29 mouse cellular contexts compared by ENCODE assay signal in the genomic region with DNA sequence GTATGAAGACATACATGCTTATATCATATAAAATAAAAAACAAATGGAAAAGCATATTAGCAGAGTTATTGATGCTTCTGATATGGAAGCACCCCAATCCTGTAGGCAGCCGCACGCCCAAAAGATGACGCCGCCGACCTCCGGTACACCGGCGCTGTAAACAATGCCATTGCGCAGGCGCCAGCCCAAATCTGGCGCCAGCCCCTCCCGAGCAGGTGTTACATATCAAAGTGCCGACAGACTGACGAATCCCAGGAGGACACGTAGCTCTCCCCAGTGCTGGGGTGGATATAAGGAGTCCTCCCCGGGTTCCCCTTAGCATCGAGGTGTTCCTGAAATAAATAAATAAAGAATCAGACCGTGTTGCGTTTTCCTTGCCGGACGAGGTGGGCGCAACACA. TPM values are rescaled to one million over a fixed set of nuclear protein-coding genes. Genes with fewer than 3 reads are reported as not detected.
DNase-seq lines count a peak whose midpoint lies in the region; ATAC-seq and TF ChIP-seq lines count a peak whose summit lies in the region.
"Had no signal": no experiment of that assay in that cellular context is flagged by ENCODE, and none has a peak within 500 bp of the region (broad histone marks: within the 10 kb centered on the region; RNA-seq: fewer than 3 reads in every experiment).

No protein-coding gene starts in this region.

- H3K27ac ChIP-seq in testis, adult 2 months (ENCODE audit: control insufficient read depth, insufficient read depth, low read depth, low read length), result no peak overlapping the region
- H3K27ac ChIP-seq in heart, embryonic 11.5 days (ENCODE audit: low read depth, low read length), result no peak overlapping the region
- H3K27ac ChIP-seq in midbrain, embryonic 14.5 days (replicated peaks; ENCODE audit: low read depth, low read length), result no peak overlapping the region
- H3K27ac ChIP-seq: embryonic facial prominence, embryonic 12.5 days; forebrain, embryonic 13.5 days; kidney, postnatal 0 days; liver, embryonic 15.5 days; midbrain, embryonic 13.5 days; neural tube, embryonic 13.5 days had no signal

- intact Hi-C loops in heart, postnatal 10 days (cut with DNase I), result no loop called here

- H3K4me3 ChIP-seq in testis, adult 2 months (ENCODE audit: control insufficient read depth, low read depth, low read length), result peak overlapping the region; percentile 45
- 0 out of 2 replicates have a peak overlapping the region, but pooled peaks have one; percentile 5 for H3K4me3 ChIP-seq in heart, embryonic 11.5 days (ENCODE audit: low read depth, low read length)
- no peak overlapping the region for H3K4me3 ChIP-seq in midbrain, embryonic 14.5 days (replicated peaks; ENCODE audit: low read depth, low read length)
- H3K4me3 ChIP-seq: embryonic facial prominence, embryonic 12.5 days; erythroblast, embryonic 14.5 days; forebrain, embryonic 13.5 days; liver, embryonic 15.5 days; midbrain, embryonic 13.5 days; neural tube, embryonic 13.5 days had no signal

- no peak overlapping the region for H3K9ac ChIP-seq in heart, embryonic 11.5 days (ENCODE audit: low read depth, low read length)
- no peak overlapping the region for H3K9ac ChIP-seq in midbrain, embryonic 14.5 days (replicated peaks; ENCODE audit: low read length)
- H3K9ac ChIP-seq: embryonic facial prominence, embryonic 12.5 days; forebrain, embryonic 13.5 days; liver, embryonic 15.5 days; midbrain, embryonic 13.5 days; neural tube, embryonic 13.5 days had no signal

- peaks cover 4% of the 10 kb centered on the region for H3K4me1 ChIP-seq in testis, adult 2 months (ENCODE audit: control insufficient read depth, insufficient read depth, low read length)
- H3K4me1 ChIP-seq in heart, embryonic 11.5 days (ENCODE audit: control insufficient read depth, insufficient read depth, low read length), result no peaks in the 10 kb centered on the region
- no peaks in the 10 kb centered on the region for H3K4me1 ChIP-seq in midbrain, embryonic 14.5 days (ENCODE audit: control insufficient read depth, insufficient read depth, low read length)
- H3K4me1 ChIP-seq: embryonic facial prominence, embryonic 12.5 days; forebrain, embryonic 13.5 days; midbrain, embryonic 13.5 days; neural tube, embryonic 13.5 days had no signal

- DNase-seq in testis, postnatal 10 days (ENCODE audit: low spot score), result no peak
- DNase-seq in heart, postnatal 10 days, result peak; percentile 37 to 38
- DNase-seq in urinary bladder, postnatal 10 days (ENCODE audit: low spot score), result no peak
- DNase-seq in lung, postnatal 10 days, result no peak
- DNase-seq in midbrain, embryonic 14.5 days, result no peak
- DNase-seq: cerebellum, adult 9-10 months; gastrocnemius, postnatal 36 days; kidney, adult 11 months; right cerebral cortex, adult 18-20 months; thymus, adult 2 months had no signal

- TF ChIP-seq CTCF in testis, adult 2 months (IDR thresholded peaks at IDR 0.05; ENCODE audit: control insufficient read depth, insufficient read depth, insufficient replicate concordance, low read depth, low read length), result no peak

- H3K27me3 ChIP-seq in testis, adult 2 months (ENCODE audit: control insufficient read depth, insufficient read depth, low read length), result no peaks in the 10 kb centered on the region
- H3K27me3 ChIP-seq in heart, embryonic 11.5 days (ENCODE audit: control insufficient read depth, insufficient read depth, low read length), result no peaks in the 10 kb centered on the region
- no peaks in the 10 kb centered on the region for H3K27me3 ChIP-seq in midbrain, embryonic 14.5 days (ENCODE audit: control insufficient read depth, insufficient read depth, low read length)
- H3K27me3 ChIP-seq: embryonic facial prominence, embryonic 12.5 days; forebrain, embryonic 13.5 days; liver, embryonic 15.5 days; midbrain, embryonic 13.5 days; neural tube, embryonic 13.5 days had no signal

- H3K9me3 ChIP-seq in heart, embryonic 11.5 days (replicated peaks; ENCODE audit: control insufficient read depth, low read length), result no peaks in the 10 kb centered on the region
- H3K9me3 ChIP-seq in midbrain, embryonic 14.5 days (ENCODE audit: control insufficient read depth, low read length), result no peaks in the 10 kb centered on the region
- H3K9me3 ChIP-seq: embryonic facial prominence, embryonic 12.5 days; forebrain, embryonic 13.5 days; G1E; liver, embryonic 15.5 days; midbrain, embryonic 13.5 days; neural tube, embryonic 13.5 days had no signal

- ATAC-seq in heart, embryonic 11.5 days (replicated peaks; ENCODE audit: insufficient number of reproducible peaks, low FRiP score, low TSS enrichment), result no peak
- ATAC-seq in midbrain, embryonic 14.5 days (ENCODE audit: low FRiP score, low TSS enrichment), result no peak
- ATAC-seq: forebrain, embryonic 13.5 days; lung, postnatal 0 days; midbrain, embryonic 13.5 days had no signal

- H3K36me3 ChIP-seq in testis, adult 2 months (ENCODE audit: control insufficient read depth, insufficient read depth, low read length), result no peaks in the 10 kb centered on the region
- H3K36me3 ChIP-seq in heart, embryonic 11.5 days (ENCODE audit: control insufficient read depth, insufficient read depth, low read length), result no peaks in the 10 kb centered on the region
- no peaks in the 10 kb centered on the region for H3K36me3 ChIP-seq in midbrain, embryonic 14.5 days (ENCODE audit: control insufficient read depth, insufficient read depth, low read length)
- H3K36me3 ChIP-seq: embryonic facial prominence, embryonic 12.5 days; G1E; liver, embryonic 15.5 days; midbrain, embryonic 13.5 days; neural tube, embryonic 13.5 days had no signal

- 64% methylated on average over 22 of the region's 22 CpGs for WGBS in heart, embryonic 11.5 days (ENCODE audit: insufficient replicate concordance)
- WGBS in midbrain, embryonic 14.5 days, result 85% methylated on average over 22 of the region's 22 CpGs

- H3K4me2 ChIP-seq in heart, embryonic 11.5 days, result peak overlapping the region; percentile 27; the same call in 1 of the 2 replicates
- H3K4me2 ChIP-seq in midbrain, embryonic 14.5 days (ENCODE audit: low read length), result no peak overlapping the region
- H3K4me2 ChIP-seq: embryonic facial prominence, embryonic 12.5 days; forebrain, embryonic 13.5 days; liver, embryonic 15.5 days; midbrain, embryonic 13.5 days; neural tube, embryonic 13.5 days had no signal

- TF ChIP-seq POLR2A in testis, adult 2 months (IDR thresholded peaks at IDR 0.05; ENCODE audit: control insufficient read depth, low read depth, low read length), result no peak

RNA-seq across cellular contexts. Expression of a gene that starts 6.2 kb away (rescaled TPM):
- polyA plus RNA-seq in testis, adult 2 months (2012; rRNA removed), result 0.44 and 0.60 TPM in 2 replicates
- 0.49 TPM in 1 of 2 replicates, not detected in the other for polyA plus RNA-seq in heart, embryonic 11.5 days (2014; fragmentation: Nextera tagmentation; extraction: Ambion mirVana)
- total RNA-seq in heart, postnatal 10 days (2021), result not detected
- not detected in 2 replicates for polyA plus RNA-seq in midbrain, embryonic 14.5 days (2014; fragmentation: Nextera tagmentation; extraction: Ambion mirVana)
- total RNA-seq: gastrocnemius, postnatal 36 days; layer of hippocampus, adult 18-20 months; layer of hippocampus, postnatal 25 days; left cerebral cortex, postnatal 25 days; megakaryocyte progenitor cell, adult 5-6 weeks had no signal
- polyA plus RNA-seq: C2C12; embryonic facial prominence, embryonic 12.5 days; erythroblast, embryonic 14.5 days; forebrain, embryonic 13.5 days; G1E; hindbrain, embryonic 11.5 days; lung, postnatal 0 days; midbrain, embryonic 13.5 days; neural tube, embryonic 13.5 days; small intestine, adult 2 months had no signal

RNA-seq across cellular contexts. Expression of a gene that starts 8.1 kb away (rescaled TPM):
- 6.0 and 6.6 TPM in 2 replicates for polyA plus RNA-seq in testis, adult 2 months (2012; rRNA removed)
- polyA plus RNA-seq in heart, embryonic 11.5 days (2014; fragmentation: Nextera tagmentation; extraction: Ambion mirVana), result 8.6 and 11.0 TPM in 2 replicates
- 10 to 100 TPM; 10.0 to 11.5 TPM for total RNA-seq in heart, postnatal 10 days (2021)
- 12.2 and 23.0 TPM in 2 replicates for polyA plus RNA-seq in midbrain, embryonic 14.5 days (2014; fragmentation: Nextera tagmentation; extraction: Ambion mirVana)

RNA-seq across cellular contexts. Expression of a gene that starts 8.4 kb away (rescaled TPM):
- 0.05 TPM in 1 of 2 replicates, not detected in the other for polyA plus RNA-seq in testis, adult 2 months (2012; rRNA removed)
- 0.24 TPM in 1 of 2 replicates, not detected in the other for polyA plus RNA-seq in heart, embryonic 11.5 days (2014; fragmentation: Nextera tagmentation; extraction: Ambion mirVana)
- under 1 TPM in 1 of 2 experiments, not detected in 1; 0.20 TPM for total RNA-seq in heart, postnatal 10 days (2021)
- not detected in 2 replicates for polyA plus RNA-seq in midbrain, embryonic 14.5 days (2014; fragmentation: Nextera tagmentation; extraction: Ambion mirVana)
- total RNA-seq: gastrocnemius, postnatal 36 days; layer of hippocampus, adult 18-20 months; layer of hippocampus, postnatal 25 days; left cerebral cortex, postnatal 25 days had no signal
- polyA plus RNA-seq: cortical plate, adult 2 months; G1E; lung, postnatal 0 days; small intestine, adult 2 months had no signal

RNA-seq across cellular contexts. Expression of a gene that starts 30.4 kb away (rescaled TPM):
- polyA plus RNA-seq in testis, adult 2 months (2012; rRNA removed), result 3.4 and 4.4 TPM in 2 replicates
- polyA plus RNA-seq in heart, embryonic 11.5 days (2014; fragmentation: Nextera tagmentation; extraction: Ambion mirVana), result 33.1 and 34.2 TPM in 2 replicates
- total RNA-seq in heart, postnatal 10 days (2021), result 10 to 100 TPM; 11.5 to 17.3 TPM
- polyA plus RNA-seq in midbrain, embryonic 14.5 days (2014; fragmentation: Nextera tagmentation; extraction: Ambion mirVana), result 13.5 and 19.5 TPM in 2 replicates

RNA-seq across cellular contexts. Expression of a gene that starts 36.3 kb away (rescaled TPM):
- polyA plus RNA-seq in testis, adult 2 months (2012; rRNA removed), result 0.06 and 0.36 TPM in 2 replicates
- 0.86 and 0.89 TPM in 2 replicates for polyA plus RNA-seq in heart, embryonic 11.5 days (2014; fragmentation: Nextera tagmentation; extraction: Ambion mirVana)
- under 1 TPM; 0.50 to 0.87 TPM for total RNA-seq in heart, postnatal 10 days (2021)
- polyA plus RNA-seq in midbrain, embryonic 14.5 days (2014; fragmentation: Nextera tagmentation; extraction: Ambion mirVana), result 0.22 TPM in 1 of 2 replicates, not detected in the other
- total RNA-seq: gastrocnemius, postnatal 36 days; layer of hippocampus, adult 18-20 months had no signal
- polyA plus RNA-seq: C2C12; embryonic facial prominence, embryonic 12.5 days; erythroblast, embryonic 14.5 days; forebrain, embryonic 13.5 days; liver, embryonic 15.5 days; small intestine, adult 2 months had no signal

Comparison
In these comparisons a context has a peak if more than half of its experiments do, and no peak if none do; other contexts are left out.
1. DNase-seq: peak in heart, postnatal 10 days (2 of 2); none in testis, postnatal 10 days (single experiment), urinary bladder, postnatal 10 days (single experiment), lung, postnatal 10 days (single experiment) and midbrain, embryonic 14.5 days (single experiment).